ENCODE assay signal across 13 mouse cellular contexts in the genomic region with DNA sequence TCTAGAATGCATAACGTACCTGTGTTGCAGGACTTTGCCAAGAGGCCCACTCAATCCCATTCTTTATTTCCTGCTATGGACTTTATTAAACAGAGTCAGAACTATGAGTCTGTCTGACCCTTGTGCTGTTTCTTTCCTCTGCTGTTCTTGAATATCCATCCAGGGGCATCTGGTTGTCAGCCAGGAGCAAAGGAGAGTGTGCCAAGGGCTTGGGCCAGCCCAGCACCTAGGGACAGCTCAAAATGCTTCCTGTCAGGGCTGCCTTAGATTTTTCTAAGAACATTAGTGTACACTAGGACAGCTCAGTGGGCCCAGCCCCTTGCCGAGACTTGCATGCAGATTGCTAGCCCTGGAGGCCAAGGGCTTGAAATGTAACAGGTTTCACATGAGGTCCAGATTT. TPM values are rescaled to one million over a fixed set of nuclear protein-coding genes. Genes with fewer than 3 reads are reported as not detected.
DNase-seq lines count a peak whose midpoint lies in the region; ATAC-seq and TF ChIP-seq lines count a peak whose summit lies in the region.
"Had no signal": no experiment of that assay in that cellular context is flagged by ENCODE, and none has a peak within 500 bp of the region (broad histone marks: within the 10 kb centered on the region; RNA-seq: fewer than 3 reads in every experiment).

No protein-coding gene starts in this region.

- no peak for TF ChIP-seq POLR2A in liver, adult 2 months (IDR thresholded peaks at IDR 0.05; ENCODE audit: extremely low read depth, insufficient read depth, low read length)

- H3K4me3 ChIP-seq in liver, adult 2 months (ENCODE audit: insufficient read depth, low read depth, low read length), result no peak overlapping the region
- no peak overlapping the region for H3K4me3 ChIP-seq in liver, embryonic 11.5 days (ENCODE audit: low read depth, low read length)
- no peak overlapping the region for H3K4me3 ChIP-seq in forebrain, embryonic 10.5 days

- no peak overlapping the region for H3K4me2 ChIP-seq in liver, embryonic 11.5 days
- H3K4me2 ChIP-seq: midbrain, embryonic 11.5 days had no signal

- TF ChIP-seq CTCF in liver, adult 2 months (IDR thresholded peaks at IDR 0.05; ENCODE audit: low read depth, low read length), result no peak

- no peak overlapping the region for H3K9ac ChIP-seq in liver, adult 2 months (ENCODE audit: low read depth, low read length)
- H3K9ac ChIP-seq in liver, embryonic 11.5 days (ENCODE audit: low read depth, low read length), result no peak overlapping the region
- H3K9ac ChIP-seq: forebrain, postnatal 0 days; liver, embryonic 14.5 days had no signal

- peak; percentile 66 for DNase-seq in cerebellum, adult 11-12 months
- peak; percentile 56 for DNase-seq in liver, adult 2 months (ENCODE audit: extremely low read depth, low read depth, low spot score)
- no peak for DNase-seq in liver, embryonic 11.5 days (ENCODE audit: low spot score)
- DNase-seq in gastrocnemius, adult 8-10 months (ENCODE audit: low spot score in 2 of 2), result peak; percentile 31 to 49
- DNase-seq in kidney, postnatal 36 days, result peak; percentile 82
- no peak for DNase-seq in testis, postnatal 10 days (ENCODE audit: low spot score)
- DNase-seq in forebrain, embryonic 10.5 days (ENCODE audit: extremely low spot score, low spot score), result no peak
- DNase-seq: B cell, adult 2 months; forebrain, postnatal 0 days had no signal

- H3K9me3 ChIP-seq in liver, embryonic 11.5 days (ENCODE audit: control insufficient read depth, low read length), result no peaks in the 10 kb centered on the region
- no peaks in the 10 kb centered on the region for H3K9me3 ChIP-seq in forebrain, embryonic 10.5 days

- peaks cover 42% of the 10 kb centered on the region for H3K4me1 ChIP-seq in liver, adult 2 months (ENCODE audit: control insufficient read depth, insufficient read depth, low read length)
- H3K4me1 ChIP-seq in liver, embryonic 11.5 days (replicated peaks; ENCODE audit: control insufficient read depth, insufficient read depth, low read length), result peaks cover 25% of the 10 kb centered on the region
- peaks cover 31% of the 10 kb centered on the region for H3K4me1 ChIP-seq in forebrain, embryonic 10.5 days

- H3K27ac ChIP-seq in liver, adult 2 months (replicated peaks; ENCODE audit: insufficient read depth, low read depth, low read length), result 0 out of 2 replicates have a peak overlapping the region, but pooled peaks have one; percentile 5
- H3K27ac ChIP-seq in liver, embryonic 11.5 days (ENCODE audit: low read depth, low read length), result no peak overlapping the region
- H3K27ac ChIP-seq in forebrain, embryonic 10.5 days, result no peak overlapping the region
- H3K27ac ChIP-seq: liver, embryonic 14.5 days; stomach, postnatal 0 days had no signal

- 27% methylated on average over 2 of the region's 2 CpGs for WGBS in liver, adult 2 months
- 88% methylated on average over 2 of the region's 2 CpGs for WGBS in liver, embryonic 11.5 days
- WGBS in forebrain, embryonic 10.5 days, result 94% methylated on average over 2 of the region's 2 CpGs

- ATAC-seq in cerebellum, adult (ENCODE audit: insufficient number of reproducible peaks, low FRiP score, low TSS enrichment), result no peak
- ATAC-seq in liver, embryonic 11.5 days (replicated peaks; ENCODE audit: low FRiP score), result no peak
- ATAC-seq: forebrain, postnatal 0 days had no signal

- no peaks in the 10 kb centered on the region for H3K27me3 ChIP-seq in liver, adult 2 months (ENCODE audit: control insufficient read depth, insufficient read depth, low read length)
- no peaks in the 10 kb centered on the region for H3K27me3 ChIP-seq in liver, embryonic 11.5 days (replicated peaks; ENCODE audit: control insufficient read depth, insufficient read depth, low read length)
- H3K27me3 ChIP-seq in forebrain, embryonic 10.5 days (ENCODE audit: poor library complexity, severe bottlenecking), result no peaks in the 10 kb centered on the region

- H3K36me3 ChIP-seq in liver, adult 2 months (ENCODE audit: control insufficient read depth, insufficient read depth, low read length), result no peaks in the 10 kb centered on the region
- peaks cover under 1% of the 10 kb centered on the region; the same call in 1 of the 2 replicates for H3K36me3 ChIP-seq in liver, embryonic 11.5 days (ENCODE audit: control insufficient read depth, insufficient read depth, low read length)
- 0 out of 2 replicates have a peak, but pooled peaks cover 3% of the 10 kb centered on the region for H3K36me3 ChIP-seq in forebrain, embryonic 10.5 days (replicated peaks)

- peaks cover 64% of the 10 kb centered on the region for H3K79me2 ChIP-seq in liver, adult 2 months (ENCODE audit: control insufficient read depth, insufficient read depth, low read length)

RNA-seq across cellular contexts. Expression of a gene that starts 3.1 kb away (rescaled TPM):
- 28.9 and 32.3 TPM in 2 replicates for total RNA-seq in liver, adult 2 months (2014; rRNA removed)
- 57.3 and 74.4 TPM in 2 replicates for polyA plus RNA-seq in liver, adult 2 months (2012; rRNA removed)
- polyA plus RNA-seq in liver, embryonic 11.5 days (2014; fragmentation: Nextera tagmentation; extraction: Ambion mirVana), result 72.7 and 79.5 TPM in 2 replicates
- total RNA-seq in gastrocnemius, adult 8-10 months (2022), result 10 to 100 TPM; 29.3 to 39.1 (median 30.8) TPM
- 65.9 and 66.3 TPM in 2 replicates for polyA plus RNA-seq in forebrain, embryonic 10.5 days (2016; fragmentation: Nextera tagmentation; extraction: Ambion mirVana)

RNA-seq across cellular contexts. Expression of a gene that starts 16.1 kb away (rescaled TPM):
- total RNA-seq in liver, adult 2 months (2014; rRNA removed), result 5.6 TPM in 2 replicates
- polyA plus RNA-seq in liver, adult 2 months (2012; rRNA removed), result 8.3 and 15.7 TPM in 2 replicates
- polyA plus RNA-seq in liver, embryonic 11.5 days (2014; fragmentation: Nextera tagmentation; extraction: Ambion mirVana), result 59.2 and 60.2 TPM in 2 replicates
- 1 to 10 TPM; 5.8 to 8.0 (median 6.2) TPM for total RNA-seq in gastrocnemius, adult 8-10 months (2022)
- polyA plus RNA-seq in forebrain, embryonic 10.5 days (2016; fragmentation: Nextera tagmentation; extraction: Ambion mirVana), result 71.7 and 74.0 TPM in 2 replicates

Comparison
In these comparisons a context has a peak if more than half of its experiments do, and no peak if none do; other contexts are left out.
1. DNase-seq: peak in cerebellum, adult 11-12 months (single experiment), liver, adult 2 months (single experiment), gastrocnemius, adult 8-10 months (2 of 2) and kidney, postnatal 36 days (2 of 2); none in liver, embryonic 11.5 days (single experiment), testis, postnatal 10 days (single experiment) and forebrain, embryonic 10.5 days (single experiment).